Mouse (Mus musculus) cortical plate, adult 2 months (tissue): Measurements from ENCODE around the gene Tpst2.

Experiments
- CTCF ChIP-seq: fragments of 200-500 bp; IDR thresholded peaks from 2 replicates; pipeline ENCODE4 v1.5.1; 2011; ENCODE audit warnings: mild to moderate bottlenecking, control low read depth, low read length; ENCODE audit not compliant: insufficient read depth; ENCODE audit errors: extremely low read depth
- POLR2A ChIP-seq: fragments of 200-500 bp; IDR thresholded peaks from 2 replicates; pipeline ENCODE4 v1.6.1; 2011; ENCODE audit warnings: mild to moderate bottlenecking, low read length, control low read depth; ENCODE audit not compliant: insufficient read depth; ENCODE audit errors: extremely low read depth

- TF ChIP-seq POLR2A (no peak), CTCF (no peak)
Measured at GRCm38 (mm10) chr5:112237866-112238570, 38.5 kb upstream of the Tpst2 start.
